Mouse (Mus musculus) kidney, postnatal 0 days (tissue): ENCODE measurements at regions not wholly inside any gene's neighbourhood (a gene's known extent, or its start where the extent isn't known, plus 50 kb on each side); places are given as distances from the start of the nearest gene placed in this dataset.

ENCODE experiments used
- ATAC-seq: fragments of 200-750 bp; cut with Nextera tagmentation; replicated peaks from 2 replicates; pipeline ENCODE4 v1.8.0; 2017; ENCODE audit warnings: low read depth, moderate number of reproducible peaks, moderate TSS enrichment, moderate library complexity; ENCODE audit not compliant: low FRiP score
- DNase-seq: peaks from one replicate; pipeline ENCODE4 v3.0.0-alpha.2; 2016; ENCODE audit warnings: low spot score
- H3K27ac ChIP-seq: fragments of 300-500 bp; sonication (generic); 2 replicates; pipeline ENCODE4 v1.5.1; 2014; ENCODE audit warnings: mild to moderate bottlenecking
- H3K27me3 ChIP-seq: fragments of 300-500 bp; sonication (generic); 2 replicates; pipeline ENCODE4 v1.6.1; 2014; ENCODE audit warnings: low read length, mixed read lengths; ENCODE audit not compliant: insufficient read depth
- H3K36me3 ChIP-seq: fragments of 300-500 bp; sonication (generic); 2 replicates; pipeline ENCODE4 v1.6.1; 2014; ENCODE audit warnings: low read length, mixed read lengths; ENCODE audit not compliant: insufficient read depth
- H3K4me1 ChIP-seq: fragments of 300-500 bp; sonication (generic); replicated peaks from 2 replicates; pipeline ENCODE4 v1.6.1; 2014; ENCODE audit warnings: antibody characterized with exemption, low read length, mixed read lengths; ENCODE audit not compliant: insufficient read depth
- H3K4me2 ChIP-seq: fragments of 300-500 bp; sonication (generic); 2 replicates; pipeline ENCODE4 v1.6.1; 2014; ENCODE audit warnings: mild to moderate bottlenecking, low read length, moderate library complexity, mixed read lengths
- H3K4me3 ChIP-seq: fragments of 300-500 bp; sonication (generic); replicated peaks from 2 replicates; pipeline ENCODE4 v1.5.1; 2014; ENCODE audit warnings: low read depth, low read length
- H3K9ac ChIP-seq: fragments of 300-500 bp; sonication (generic); 2 replicates; pipeline ENCODE4 v1.6.1; 2014; ENCODE audit warnings: low read depth, low read length
- H3K9me3 ChIP-seq: fragments of 300-500 bp; sonication (generic); replicated peaks from 2 replicates; pipeline ENCODE4 v1.6.1; 2016; ENCODE audit warnings: low read length, inconsistent platforms, mixed read lengths
- CTCF ChIP-seq: IDR thresholded peaks from 2 replicates; pipeline ENCODE4 v1.5.1; 2016; ENCODE audit warnings: antibody characterized with exemption, low read depth, mild to moderate bottlenecking, moderate library complexity
- WGBS: fragments of 180-500 bp; shearing (Covaris S2); extraction: QIAGEN DNeasy Blood & Tissue Kit; methylation state at CpG from one replicate; pipeline ENCODE4 v1.1.7; 2014; 5-methylcytosine and 5-hydroxymethylcytosine counted together

DNA sequence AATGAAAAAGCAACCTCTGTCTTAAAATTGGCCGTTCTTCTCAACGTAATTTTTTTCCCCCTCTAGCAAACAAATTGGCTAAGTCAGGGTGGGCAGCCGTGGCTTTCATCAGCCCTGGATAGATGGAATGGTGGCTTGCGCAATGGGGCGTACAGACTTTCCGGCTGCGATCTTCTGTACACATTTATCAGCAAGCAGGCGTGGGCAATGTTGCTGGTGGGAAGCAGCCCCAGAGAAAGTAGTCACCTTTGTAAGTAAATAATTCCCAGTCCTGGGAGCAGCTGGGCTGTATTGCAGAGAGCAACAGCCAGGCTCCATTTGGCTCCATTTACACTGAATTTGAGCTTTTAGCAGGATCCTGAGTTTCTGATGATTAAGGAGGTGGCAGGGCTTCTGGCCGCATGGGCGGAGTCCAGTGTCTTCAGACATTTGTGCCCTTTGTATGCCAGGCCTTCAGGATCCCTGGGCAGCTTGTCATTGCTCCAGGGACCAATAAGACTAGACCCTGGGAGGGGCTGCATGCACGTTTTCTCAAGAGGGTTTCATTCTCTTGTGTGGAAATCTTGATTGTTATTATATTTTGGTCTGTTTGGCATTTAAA lies 187.9 kb downstream of the Stim2 start:
- no peak for ATAC-seq
- Histone ChIP-seq H3K27me3 (no peaks in the 10 kb centered on the region), H3K4me1 (no peaks in the 10 kb centered on the region), H3K4me2 (no peak overlapping the region), H3K9me3 (no peaks in the 10 kb centered on the region), H3K4me3 (no peak overlapping the region), H3K9ac (no peak overlapping the region), H3K27ac (no peak overlapping the region), H3K36me3 (no peaks in the 10 kb centered on the region)
- TF ChIP-seq CTCF = no peak
- WGBS = 65% methylated on average over 11 of the region's 11 CpGs
- DNase-seq = no peak

DNA sequence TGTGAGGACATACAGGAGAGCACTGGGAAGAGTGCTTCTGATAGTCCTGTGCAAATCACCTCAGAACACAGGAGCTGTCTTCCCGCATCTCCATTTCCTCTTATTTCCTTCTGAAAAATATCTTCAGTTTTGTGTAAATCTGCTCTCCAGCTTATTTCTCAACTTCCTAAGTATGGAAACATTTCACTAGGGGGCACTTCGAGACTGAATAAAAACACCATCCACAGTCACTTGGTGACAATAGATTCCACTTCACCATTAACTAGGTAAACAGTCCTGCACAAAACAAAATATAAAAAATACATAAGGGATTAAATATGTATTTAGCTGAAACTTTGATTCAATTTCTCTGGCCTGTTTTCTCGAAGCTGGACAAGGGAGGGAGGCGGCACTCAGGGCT lies 193.4 kb downstream of the Stim2 start:
- H3K9ac ChIP-seq = no peak overlapping the region
- TF ChIP-seq CTCF = peak; percentile 62
- no peaks in the 10 kb centered on the region for H3K27me3 ChIP-seq
- DNase-seq (peak; percentile 50), ATAC-seq (no peak)
- no peak overlapping the region for H3K27ac ChIP-seq
- no peaks in the 10 kb centered on the region for H3K4me1 ChIP-seq
- WGBS = 78% methylated on average over 4 of the region's 4 CpGs
- H3K4me2 ChIP-seq = no peak overlapping the region
- no peak overlapping the region for H3K4me3 ChIP-seq
- H3K36me3 ChIP-seq = no peaks in the 10 kb centered on the region
- no peaks in the 10 kb centered on the region for H3K9me3 ChIP-seq

DNA sequence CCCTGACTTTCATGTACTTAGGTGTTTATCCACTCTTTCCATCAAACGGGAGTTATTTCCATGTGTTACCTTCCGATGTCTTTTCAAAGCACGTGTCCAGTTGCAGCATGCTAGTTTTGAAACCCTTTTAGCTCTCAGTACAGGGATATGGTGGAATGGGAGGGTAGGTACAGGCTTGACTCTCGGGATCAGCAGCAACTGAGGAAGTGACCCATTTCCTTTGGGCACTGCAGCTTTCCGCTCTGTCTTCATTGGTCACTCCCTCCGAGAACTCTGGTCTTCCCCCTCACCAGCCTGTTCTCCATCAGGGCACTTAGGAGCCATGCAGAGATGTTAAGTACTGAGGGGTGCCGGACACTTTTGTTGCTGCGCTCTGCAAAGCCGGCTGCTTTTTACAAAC lies 196.5 kb downstream of the Stim2 start:
- TF ChIP-seq CTCF = no peak
- H3K9me3 ChIP-seq = no peaks in the 10 kb centered on the region
- H3K27ac ChIP-seq = no peak overlapping the region
- H3K9ac ChIP-seq = no peak overlapping the region
- H3K36me3 ChIP-seq = no peaks in the 10 kb centered on the region
- WGBS = 39% methylated on average over 9 of the region's 9 CpGs
- H3K4me1 ChIP-seq = no peaks in the 10 kb centered on the region
- ATAC-seq (no peak), DNase-seq (no peak)
- no peak overlapping the region for H3K4me2 ChIP-seq
- no peaks in the 10 kb centered on the region for H3K27me3 ChIP-seq
- H3K4me3 ChIP-seq = no peak overlapping the region

DNA sequence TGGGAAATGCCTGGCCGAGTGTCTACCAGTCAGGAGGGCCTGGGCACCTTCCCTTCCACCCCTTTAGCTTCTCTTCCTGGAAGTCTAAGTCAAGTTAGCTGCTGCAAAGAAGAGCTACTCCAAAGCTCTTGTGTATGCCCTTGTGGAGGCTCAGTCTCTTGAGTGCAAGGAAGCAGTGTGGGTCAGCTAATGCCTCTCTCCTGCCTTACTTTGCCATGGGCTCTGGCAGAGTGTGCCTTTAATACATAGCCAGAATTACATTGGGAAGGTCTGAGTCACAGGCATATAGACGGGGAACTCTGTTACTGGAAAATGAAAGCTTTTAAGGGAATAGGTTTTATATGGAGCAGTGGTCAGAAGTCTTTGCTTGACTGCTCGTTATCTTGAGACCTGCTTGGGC lies 201.7 kb downstream of the Stim2 start:
- no peak for ATAC-seq
- H3K4me3 ChIP-seq = no peak overlapping the region
- no peak overlapping the region for H3K27ac ChIP-seq
- H3K36me3 ChIP-seq = no peaks in the 10 kb centered on the region
- TF ChIP-seq CTCF = no peak
- H3K4me2 ChIP-seq = peak overlapping the region; percentile 23; the same call in 1 of the 2 replicates
- no peaks in the 10 kb centered on the region for H3K9me3 ChIP-seq
- H3K4me1 ChIP-seq = no peaks in the 10 kb centered on the region
- no peak overlapping the region for H3K9ac ChIP-seq
- H3K27me3 ChIP-seq = no peaks in the 10 kb centered on the region
- WGBS = 60% methylated on average over 3 of the region's 3 CpGs
- DNase-seq = no peak

DNA sequence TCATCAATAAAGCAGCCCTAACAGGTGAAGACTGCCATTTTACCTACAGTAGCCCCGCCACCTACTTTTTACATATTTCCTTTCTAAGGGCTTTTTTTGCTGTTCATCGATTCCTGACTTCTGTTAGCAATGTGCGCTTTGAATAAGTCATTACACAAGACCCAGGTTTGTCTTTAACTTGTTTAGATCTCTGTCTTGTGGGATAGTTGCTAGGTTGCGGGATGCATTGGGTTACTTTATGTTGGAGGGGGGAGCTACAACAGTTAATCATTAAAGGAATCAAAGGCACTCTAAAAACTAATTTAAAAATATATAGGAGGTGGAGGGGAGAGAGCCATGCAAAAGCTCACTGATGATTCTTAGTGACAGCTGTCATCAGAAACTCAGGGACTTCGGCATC lies 202.3 kb downstream of the Stim2 start:
- Histone ChIP-seq H3K27ac (no peak overlapping the region), H3K9me3 (no peaks in the 10 kb centered on the region), H3K4me1 (no peaks in the 10 kb centered on the region), H3K36me3 (no peaks in the 10 kb centered on the region), H3K4me2 (peak overlapping the region; percentile 23), H3K27me3 (no peaks in the 10 kb centered on the region), H3K4me3 (no peak overlapping the region), H3K9ac (no peak overlapping the region)
- TF ChIP-seq CTCF = no peak
- WGBS = 66% methylated on average over 5 of the region's 5 CpGs
- DNase-seq (no peak), ATAC-seq (0 out of 2 replicates have a peak, but pooled peaks have one; percentile 44)

DNA sequence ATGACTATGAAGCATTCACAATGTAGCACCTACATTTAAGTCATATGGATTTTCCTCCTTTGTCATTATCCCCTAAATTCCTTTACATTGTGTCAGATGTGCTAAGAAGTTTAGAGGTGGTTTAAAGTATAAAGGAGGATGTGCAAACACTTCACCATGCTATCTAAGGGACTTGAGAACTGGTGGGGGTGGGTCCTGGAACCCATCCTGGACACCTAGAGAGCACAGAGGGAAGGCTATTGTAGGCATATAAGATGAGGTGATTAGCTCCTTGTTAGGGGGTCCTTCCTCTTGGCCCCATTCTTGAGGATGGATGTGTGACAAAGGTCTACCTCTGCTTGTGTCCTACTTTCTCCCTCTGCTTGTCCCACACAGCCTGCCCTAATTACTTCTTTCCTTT lies 213.2 kb downstream of the Stim2 start:
- no peak overlapping the region for H3K4me3 ChIP-seq
- no peak overlapping the region for H3K4me2 ChIP-seq
- H3K9me3 ChIP-seq = no peaks in the 10 kb centered on the region
- ATAC-seq (no peak), DNase-seq (no peak)
- no peak overlapping the region for H3K27ac ChIP-seq
- H3K4me1 ChIP-seq = no peaks in the 10 kb centered on the region
- no peaks in the 10 kb centered on the region for H3K27me3 ChIP-seq
- no peak for TF ChIP-seq CTCF
- no peaks in the 10 kb centered on the region for H3K36me3 ChIP-seq
- no peak overlapping the region for H3K9ac ChIP-seq

DNA sequence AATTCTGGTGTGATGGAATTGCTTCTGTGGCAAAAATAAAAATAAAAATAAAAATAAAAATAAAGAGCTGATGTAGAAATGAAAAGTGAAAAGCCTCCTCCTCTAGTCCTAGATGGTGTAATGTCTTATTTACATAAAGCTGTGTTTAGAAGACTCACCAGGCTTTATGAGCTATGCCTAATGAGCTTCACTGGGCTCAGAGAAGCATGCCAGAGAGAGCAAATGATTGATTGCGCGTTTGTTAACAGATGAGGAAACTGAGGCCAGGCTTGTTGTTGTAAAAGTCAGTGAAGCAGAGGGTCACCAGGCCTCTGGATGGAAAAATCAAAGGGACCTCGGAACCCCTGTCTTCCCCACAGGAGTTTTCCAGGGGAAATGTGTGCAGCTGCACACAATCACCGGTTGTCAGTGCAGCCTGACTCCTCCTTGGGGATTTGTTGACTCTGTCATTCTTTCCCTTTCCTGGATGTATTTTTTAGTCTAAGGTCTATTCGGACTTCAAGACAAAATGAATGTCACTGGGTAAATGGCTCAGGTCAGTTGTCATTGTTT lies 213.8 kb downstream of the Stim2 start:
- TF ChIP-seq CTCF = no peak
- ATAC-seq (no peak), DNase-seq (peak; percentile 21)
- no peaks in the 10 kb centered on the region for H3K9me3 ChIP-seq
- WGBS = 18% methylated on average over 5 of the region's 5 CpGs
- H3K27me3 ChIP-seq = no peaks in the 10 kb centered on the region
- no peaks in the 10 kb centered on the region for H3K4me1 ChIP-seq
- H3K4me2 ChIP-seq = no peak overlapping the region
- no peaks in the 10 kb centered on the region for H3K36me3 ChIP-seq
- no peak overlapping the region for H3K27ac ChIP-seq
- no peak overlapping the region for H3K4me3 ChIP-seq
- no peak overlapping the region for H3K9ac ChIP-seq
